Mouse (Mus musculus) spleen, postnatal 14 days (tissue): ENCODE data around the gene Nrarp.

Source experiments
- DNase-seq, 2 experiments: peaks; one replicate each; pipeline ENCODE4 v3.0.0; 2021 to 2022; ENCODE audit warnings: low spot score in 2 of 2

The Nrarp gene

GRCm38 (mm10) chr2:25227406-25227805 lies 46.8 kb downstream of the Nrarp start:
- no peak for DNase-seq

- peak; percentile 74 to 89 for DNase-seq
These were observed 47.9 kb downstream of the Nrarp start for GRCm38 (mm10) chr2:25228431-25228889.

GRCm38 (mm10) chr2:25228995-25229530 lies 48.5 kb downstream of the Nrarp start:
- no peak for DNase-seq

GRCm38 (mm10) chr2:25229582-25229981 lies 49.0 kb downstream of the Nrarp start:
- DNase-seq: no peak

- DNase-seq: no peak
These were observed 50.0 kb downstream of the Nrarp start for GRCm38 (mm10) chr2:25230581-25230980.

- no peak for DNase-seq
These were observed 50.5 kb downstream of the Nrarp start for GRCm38 (mm10) chr2:25231038-25231437.
